Mouse (Mus musculus) heart, postnatal 14 days (tissue): ENCODE measurements around the gene Fam234a. TPM values are rescaled to one million over a fixed set of nuclear protein-coding genes. Genes with fewer than 3 reads are reported as not detected.

ENCODE experiments used
- DNase-seq, 2 experiments: peaks; one replicate each; pipeline ENCODE4 v3.0.0; 2021 to 2022
- intact Hi-C: fragments of 180-260 bp; cut with DNase I; formaldehyde crosslinking; loops from one replicate; pipeline ENCODE4 v1.15.1; 2025
- total RNA-seq, 2 experiments: library from RNA; stranded (reverse); gene quantifications; 2 replicates each; pipeline ENCODE4 v1.2.3; 2021

The Fam234a gene
- total RNA-seq, 2 experiments from 2014 or later, result 92.5 to 95.8 TPM

- intact Hi-C loops, result no loop called here
- DNase-seq, result no peak
These were observed 4.5 kb downstream of the Fam234a start for GRCm38 (mm10) chr17:26239551-26239950.

DNA sequence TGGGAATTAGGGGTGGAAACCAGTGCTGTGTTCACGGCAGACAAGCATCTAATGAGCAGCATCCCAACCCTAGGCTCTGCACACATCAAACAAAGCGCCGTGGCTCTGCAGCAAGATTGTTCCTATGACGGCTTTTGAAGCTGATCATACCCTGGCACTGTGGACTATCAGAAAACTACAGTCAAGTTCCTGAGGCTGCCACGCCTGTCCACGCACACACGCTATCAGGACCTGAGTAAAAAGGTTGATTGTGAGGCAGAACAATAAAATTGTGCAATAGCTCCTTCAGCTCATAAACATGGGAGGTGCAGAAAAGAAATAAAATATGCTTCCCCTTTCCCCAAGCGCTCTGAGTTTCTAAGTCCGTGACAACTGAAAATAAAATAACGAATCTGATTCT is 6.4 kb downstream of the Fam234a start:
- intact Hi-C loops, result no loop called here

GRCm38 (mm10) chr17:26235077-26235815 is 8.8 kb downstream of the Fam234a start:
- DNase-seq, result peak in 1 of 2 experiments; percentile 31

More for the DNA sequence above, 6.4 kb downstream of the Fam234a start:
- no peak for DNase-seq

DNA sequence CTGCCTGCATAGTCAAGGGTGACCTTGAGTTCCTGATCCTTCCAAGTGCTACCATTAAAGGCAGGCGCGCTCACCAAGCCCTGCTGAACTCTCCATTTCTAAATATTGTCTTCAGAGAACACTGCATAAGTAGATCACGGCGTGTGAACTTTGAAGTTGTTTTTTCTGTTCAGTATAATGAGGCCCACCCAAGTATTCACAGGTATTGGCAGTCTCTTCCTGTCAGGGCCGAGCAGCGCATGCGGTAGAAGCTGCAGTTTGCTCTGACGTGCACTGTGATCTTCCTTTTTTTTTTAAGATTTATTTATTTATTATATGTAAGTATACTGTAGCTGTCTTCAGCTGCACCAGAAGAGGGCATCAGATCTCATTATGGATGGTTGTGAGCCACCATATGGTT is 9.7 kb downstream of the Fam234a start:
- DNase-seq, result no peak
- intact Hi-C loops, result no loop called here

More at GRCm38 (mm10) chr17:26235077-26235815, 8.8 kb downstream of the Fam234a start:
- intact Hi-C loops, result no loop called here

GRCm38 (mm10) chr17:26232863-26233262 is 11.2 kb downstream of the Fam234a start:
- intact Hi-C loops, result no loop called here
- DNase-seq, result no peak

DNA sequence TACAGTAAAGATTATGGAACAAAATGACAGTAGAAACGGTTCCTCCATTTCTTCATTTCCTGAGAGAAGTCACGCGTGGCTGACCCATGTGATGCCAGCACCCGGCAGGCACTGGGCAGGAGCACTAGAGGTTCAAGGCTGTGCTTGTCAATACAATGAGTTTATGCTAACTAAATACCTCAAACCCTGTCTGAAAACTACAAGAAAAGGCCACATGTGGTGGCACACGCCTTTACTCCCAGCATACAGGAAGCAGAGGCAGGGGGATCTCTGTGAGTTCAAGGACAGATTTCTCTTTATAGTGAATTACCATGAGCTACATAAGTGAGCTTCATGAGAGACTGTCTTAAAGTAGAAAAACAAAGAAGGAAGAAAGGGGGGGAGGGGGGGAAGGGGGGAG is 12.9 kb downstream of the Fam234a start:
- intact Hi-C loops, result no loop called here
- no peak for DNase-seq

GRCm38 (mm10) chr17:26229776-26230175 is 14.3 kb downstream of the Fam234a start:
- no peak for DNase-seq
- intact Hi-C loops, result no loop called here

DNA sequence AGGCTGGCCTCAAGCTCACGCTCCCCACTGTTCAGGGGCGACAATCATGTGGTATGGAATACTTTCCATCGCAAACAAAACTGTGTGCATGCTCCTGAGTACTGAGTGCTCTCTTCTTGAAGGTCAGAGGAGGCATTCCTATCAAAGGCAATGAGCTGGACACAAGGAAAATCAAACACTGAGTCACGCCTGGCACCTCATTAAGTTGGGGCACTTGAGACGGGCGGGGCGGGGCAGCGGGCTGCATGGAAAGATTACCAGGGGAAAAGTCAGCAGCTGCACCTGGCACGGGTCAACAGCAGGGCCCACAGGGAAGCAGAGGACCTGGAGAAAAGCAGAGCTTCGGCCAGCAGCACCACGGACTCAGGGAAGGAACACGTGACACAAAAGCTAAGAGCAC is 18.9 kb downstream of the Fam234a start:
- intact Hi-C loops, result no loop called here
- no peak for DNase-seq

DNA sequence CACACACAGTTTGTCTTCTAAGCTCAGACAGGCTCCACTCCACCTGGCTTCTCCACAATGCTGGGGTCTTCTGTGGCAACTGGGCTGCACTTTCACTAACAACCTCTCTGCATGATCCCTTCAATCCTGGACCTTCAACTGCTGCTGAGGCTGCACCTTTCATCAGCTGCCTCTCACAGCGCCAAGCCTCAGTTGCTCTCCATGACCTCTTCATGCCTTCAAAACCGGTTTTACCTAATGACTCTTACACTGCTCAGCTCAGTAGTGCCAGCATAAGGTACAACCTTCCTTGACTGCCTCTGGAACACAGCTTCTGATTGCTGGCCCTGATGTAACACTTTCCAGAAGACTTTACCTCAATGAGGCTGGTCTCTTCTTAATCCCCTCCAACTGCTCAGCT is 22.5 kb downstream of the Fam234a start:
- DNase-seq, result no peak

GRCm38 (mm10) chr17:26212681-26213080 is 31.4 kb downstream of the Fam234a start:
- no peak for DNase-seq
- intact Hi-C loops, result no loop called here

More for the DNA sequence above, 22.5 kb downstream of the Fam234a start:
- intact Hi-C loops, result no loop called here

DNA sequence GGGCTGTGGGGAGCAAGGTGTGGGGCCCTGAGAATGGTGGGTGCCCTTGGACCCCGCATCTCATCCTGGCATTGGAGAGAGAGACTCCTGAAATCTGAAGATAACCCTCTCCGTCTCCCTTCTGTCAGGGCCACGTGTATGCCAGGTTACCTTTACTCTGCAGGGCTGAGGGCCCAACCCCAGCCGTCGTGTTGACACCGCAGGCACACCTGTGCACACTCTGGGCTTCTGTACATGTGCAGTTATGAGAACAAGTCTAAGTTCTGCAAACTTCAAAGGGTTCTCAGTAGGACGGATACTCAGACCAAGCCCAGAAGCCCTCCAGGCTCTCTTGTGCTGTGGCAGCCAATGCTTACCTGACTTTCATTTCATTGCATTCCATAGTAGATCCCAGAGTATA is 31.8 kb downstream of the Fam234a start:
- no peak for DNase-seq
- intact Hi-C loops, result no loop called here

DNA sequence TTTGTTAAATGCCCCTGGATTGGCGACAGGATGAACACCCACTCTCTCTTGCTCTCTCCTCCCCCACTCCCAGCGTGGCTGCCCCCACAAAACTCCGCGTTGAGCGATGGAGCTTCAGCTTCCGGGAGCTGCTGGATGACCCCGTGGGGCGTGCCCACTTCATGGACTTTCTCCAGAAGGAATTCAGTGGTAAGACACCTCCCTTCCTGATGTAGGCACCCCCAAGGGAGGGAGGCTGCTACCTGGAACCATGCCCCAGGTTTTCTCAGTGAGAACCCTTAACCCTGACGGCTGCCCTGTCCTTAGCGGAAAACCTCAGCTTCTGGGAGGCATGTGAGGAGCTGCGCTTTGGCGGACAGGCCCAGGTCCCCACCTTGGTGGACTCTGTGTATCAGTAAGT is 36.4 kb downstream of the Fam234a start, which contains the start of gene Arhgdig:
Gene Arhgdig (minus strand): TSS at position 101 of the 400 bp plus-strand sequence.
- intact Hi-C loops, result no loop called here
- DNase-seq, result no peak

DNA sequence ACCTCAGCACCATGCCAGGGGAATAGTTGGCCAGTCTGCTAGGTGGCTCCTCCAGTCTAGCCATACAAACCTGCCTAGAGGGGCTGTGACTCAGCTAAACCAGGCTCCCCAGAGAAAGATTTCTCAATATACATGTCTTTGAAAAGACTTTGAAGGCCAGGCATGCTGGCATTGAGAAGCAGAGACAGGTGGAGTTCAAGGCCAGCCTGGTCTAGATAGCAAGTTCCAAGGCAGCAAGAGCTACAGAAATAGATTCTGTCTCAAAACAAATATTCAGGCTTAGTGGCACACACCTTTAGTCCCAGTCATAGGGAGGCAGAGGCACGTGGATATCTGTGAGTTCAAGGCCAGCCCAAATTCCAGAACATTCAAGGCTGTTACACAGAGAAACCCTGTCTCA is 37.6 kb downstream of the Fam234a start:
- DNase-seq, result no peak
- intact Hi-C loops, result no loop called here

GRCm38 (mm10) chr17:26204766-26205165 is 39.3 kb downstream of the Fam234a start:
- DNase-seq, result no peak
- intact Hi-C loops, result no loop called here

GRCm38 (mm10) chr17:26203321-26203811 is 40.7 kb downstream of the Fam234a start:
- DNase-seq, result peak; percentile 14

GRCm38 (mm10) chr17:26202737-26203136 is 41.3 kb downstream of the Fam234a start, which contains the start of gene Rgs11:
TSS of gene Rgs11 (plus strand) at chr17:26202951.
- DNase-seq, result peak; percentile 32 to 49
- intact Hi-C loops, result no loop called here

More at GRCm38 (mm10) chr17:26203321-26203811, 40.7 kb downstream of the Fam234a start:
- intact Hi-C loops, result no loop called here

DNA sequence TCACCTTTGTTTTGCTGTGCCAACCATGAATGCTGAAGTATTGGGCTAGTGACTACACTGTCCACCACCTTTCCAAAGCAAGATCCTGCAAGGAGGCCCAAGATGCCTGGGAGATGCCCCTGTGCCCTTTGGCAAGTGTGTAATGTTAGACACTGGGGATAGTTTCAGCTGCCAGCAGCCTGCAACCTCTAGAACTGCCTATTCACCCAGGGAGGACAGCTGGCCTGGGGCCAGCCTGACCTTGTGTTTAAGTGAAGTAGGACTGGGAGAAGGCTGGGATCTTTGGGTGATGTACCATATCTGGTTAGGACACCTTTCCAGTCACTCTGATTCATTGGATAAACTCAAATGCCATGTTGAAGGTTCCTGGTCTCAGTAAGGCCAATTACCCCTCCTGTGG is 42.0 kb downstream of the Fam234a start:
- intact Hi-C loops, result no loop called here
- no peak for DNase-seq

DNA sequence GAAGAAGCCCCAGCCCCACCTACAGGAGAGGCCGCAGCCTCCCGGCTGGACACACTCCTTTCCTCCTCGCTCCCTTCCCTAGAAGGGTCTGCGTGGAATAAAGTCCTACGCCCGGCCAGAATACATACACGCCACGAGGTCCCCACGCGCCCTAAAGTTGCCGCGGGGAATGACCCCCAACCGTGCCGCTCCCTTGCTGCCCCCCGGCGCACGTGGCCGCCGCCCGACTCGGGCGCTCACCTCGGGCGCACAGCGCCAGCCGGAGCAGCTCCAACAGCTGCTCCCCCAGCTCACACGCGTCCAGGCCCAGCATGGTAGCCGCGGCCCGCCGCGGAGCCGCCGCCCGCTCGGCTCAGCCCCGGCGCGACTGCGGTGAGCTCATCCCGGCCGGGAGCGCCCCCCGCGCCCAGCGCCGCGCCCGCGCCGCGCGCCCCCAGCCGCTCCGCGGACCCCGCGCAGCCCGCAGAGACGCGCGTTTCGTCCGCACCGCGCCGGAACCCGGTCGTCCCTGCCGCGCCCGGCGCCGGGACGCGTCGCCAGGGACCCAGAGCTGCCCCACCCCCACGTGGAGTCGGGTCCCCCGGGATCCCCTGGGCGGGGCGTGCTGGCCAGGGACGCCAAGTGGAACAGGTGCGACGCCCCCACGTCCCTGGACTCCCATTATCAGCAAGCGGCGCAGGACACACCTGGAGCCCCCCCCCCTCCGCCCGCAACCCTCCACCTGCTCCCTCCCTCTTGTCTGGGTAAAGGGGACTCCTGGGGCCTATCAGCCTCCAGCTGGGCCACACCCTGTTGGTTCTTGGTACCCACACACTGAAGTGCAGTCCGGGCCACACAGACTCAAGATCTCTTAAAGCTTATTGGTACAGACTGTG is 43.0 kb downstream of the Fam234a start:
- DNase-seq, result peak in 1 of 2 experiments; percentile 22
- intact Hi-C loops, result no loop called here

DNA sequence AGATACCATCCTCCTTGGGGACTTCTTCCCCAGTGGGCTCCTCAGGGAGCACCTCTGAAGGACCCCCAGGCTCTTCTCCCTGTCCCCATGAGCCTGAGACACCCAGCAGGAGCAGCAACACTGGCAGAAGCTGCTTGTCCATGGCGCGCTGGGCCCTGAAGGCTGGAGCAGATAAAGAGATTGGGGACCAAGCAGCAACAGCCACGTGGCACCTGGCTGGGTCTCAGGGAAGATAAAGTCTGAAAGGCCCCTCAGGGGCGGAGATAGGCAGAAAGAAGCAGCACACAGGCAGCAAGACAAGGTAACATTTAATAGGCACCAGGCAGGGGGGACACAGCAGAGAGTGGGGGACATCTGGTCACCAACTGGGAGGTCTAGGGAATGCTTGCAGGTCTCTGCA is 45.1 kb downstream of the Fam234a start, which contains the start of gene Pdia2:
Gene Pdia2 (minus strand): TSS at position 196 of the 400 bp plus-strand sequence.
- no peak for DNase-seq
- intact Hi-C loops, result no loop called here

DNA sequence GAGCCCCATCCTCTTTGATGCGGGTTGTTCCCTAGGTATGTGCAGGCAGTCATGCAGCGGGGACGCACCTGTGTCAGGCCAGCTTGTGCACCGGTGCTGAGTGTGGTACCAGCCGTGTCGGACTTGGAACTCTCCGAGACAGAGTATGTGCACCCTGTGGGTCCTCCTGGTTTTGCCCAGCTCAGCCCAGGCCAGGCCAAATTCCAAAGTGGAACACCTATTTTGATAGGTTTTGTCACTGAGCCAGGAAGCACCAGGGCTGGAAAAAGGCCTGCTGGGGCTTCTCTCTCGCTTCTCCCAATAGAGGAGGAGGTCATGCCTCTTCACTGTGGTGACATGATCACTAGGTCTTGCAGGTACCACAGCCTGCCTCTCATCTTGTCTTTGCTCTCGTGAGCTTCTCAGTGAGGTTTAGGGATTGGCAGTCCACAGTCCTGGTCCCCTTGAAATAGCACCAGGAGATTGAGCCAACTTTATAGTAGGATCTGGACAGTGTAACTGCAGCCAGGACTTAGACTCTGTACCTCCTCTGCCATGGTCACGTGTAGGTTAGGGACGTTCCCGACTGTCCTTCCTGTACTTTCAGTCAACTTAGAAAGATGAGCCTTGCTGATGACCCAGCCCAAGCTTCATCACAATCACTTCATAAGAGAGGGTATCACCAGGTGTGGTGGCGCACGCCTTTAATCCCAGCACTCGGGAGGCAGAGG is 51.4 kb downstream of the Fam234a start:
- intact Hi-C loops, result no loop called here
- no peak for DNase-seq
